ENCODE assay signal across 8 mouse cellular contexts in the genomic region with DNA sequence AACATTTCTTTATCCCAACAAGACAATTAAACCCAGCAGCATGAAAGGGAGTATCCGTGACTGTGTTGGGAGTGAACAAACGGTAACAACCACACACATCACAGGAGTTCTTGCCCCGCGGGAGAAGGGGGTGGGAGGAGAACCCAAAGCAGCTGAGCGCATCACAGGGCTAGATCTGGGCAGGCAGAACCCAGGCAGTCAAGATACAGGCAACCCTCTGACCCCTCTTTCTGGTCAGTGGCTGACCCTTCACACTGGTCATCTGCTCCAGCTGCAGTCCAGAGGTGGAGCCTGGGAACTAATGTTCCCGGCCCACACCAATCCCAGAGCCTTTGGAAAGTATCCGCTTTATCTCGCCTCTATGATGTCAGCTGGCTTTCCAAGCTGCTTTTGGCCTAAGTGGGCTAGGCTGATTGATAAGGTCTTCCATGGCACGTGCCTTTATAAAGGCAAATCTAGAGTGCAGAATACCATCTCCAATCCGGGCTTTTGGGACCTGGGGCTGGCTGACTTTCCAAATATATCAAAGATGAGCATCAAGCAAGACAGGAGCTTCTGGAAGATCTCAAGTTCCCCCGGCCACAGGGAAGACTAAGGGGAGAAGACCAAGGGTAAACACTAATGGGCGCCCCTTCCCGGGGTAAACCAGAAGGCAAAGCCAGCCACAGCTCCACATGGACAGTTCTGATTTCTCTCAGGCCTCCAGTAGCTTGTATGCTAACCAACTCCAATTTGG. TPM values are rescaled to one million over a fixed set of nuclear protein-coding genes. Genes with fewer than 3 reads are reported as not detected.
DNase-seq lines count a peak whose midpoint lies in the region; ATAC-seq and TF ChIP-seq lines count a peak whose summit lies in the region.

No protein-coding gene starts in this region.

- H3K36me3 ChIP-seq in thymus, adult 2 months (ENCODE audit: control insufficient read depth, insufficient read depth, low read length): no peaks in the 10 kb centered on the region
- H3K36me3 ChIP-seq in liver, embryonic 12.5 days: no peaks in the 10 kb centered on the region
- no peaks in the 10 kb centered on the region for H3K36me3 ChIP-seq in stomach, postnatal 0 days (ENCODE audit: control insufficient read depth, insufficient read depth, low read length)

- TF ChIP-seq EP300 in stomach, postnatal 0 days (optimal IDR thresholded peaks at IDR 0.05): no peak

- DNase-seq in adrenal gland, postnatal 14 days: peak; percentile 7
- DNase-seq in adrenal gland, adult 8-10 months: no peak
- DNase-seq in thymus, adult 2 months: no peak
- no peak for DNase-seq in thymus, postnatal 36 days
- no peak for DNase-seq in stomach, postnatal 0 days (ENCODE audit: low spot score)
- DNase-seq in cerebellum, postnatal 10 days: no peak

- peak overlapping the region; percentile 89 for H3K4me2 ChIP-seq in liver, embryonic 12.5 days
- peak overlapping the region; percentile 93 for H3K4me2 ChIP-seq in stomach, postnatal 0 days (replicated peaks; ENCODE audit: low read depth)

- WGBS in thymus, adult 2 months: 51% methylated on average over 13 of the region's 13 CpGs
- 45% methylated on average over 13 of the region's 13 CpGs for WGBS in liver, embryonic 12.5 days (ENCODE audit: insufficient replicate concordance)
- 46% methylated on average over 13 of the region's 13 CpGs for WGBS in stomach, postnatal 0 days

- no peak for TF ChIP-seq POLR2A in thymus, adult 2 months (IDR thresholded peaks at IDR 0.05; ENCODE audit: control insufficient read depth, extremely low read depth, insufficient read depth, low read length, poor library complexity)

- H3K4me1 ChIP-seq in thymus, adult 2 months (replicated peaks; ENCODE audit: control insufficient read depth, insufficient read depth, low read length): peaks cover 31% of the 10 kb centered on the region
- H3K4me1 ChIP-seq in liver, embryonic 12.5 days: peaks cover 62% of the 10 kb centered on the region
- no peaks in the 10 kb centered on the region; the same call in 1 of the 2 replicates for H3K4me1 ChIP-seq in stomach, postnatal 0 days (replicated peaks; ENCODE audit: control insufficient read depth, insufficient read depth)

- H3K27ac ChIP-seq in thymus, adult 2 months (ENCODE audit: control insufficient read depth, insufficient read depth, low read length): no peak overlapping the region
- 0 out of 2 replicates have a peak overlapping the region, but pooled peaks have one; percentile 10 for H3K27ac ChIP-seq in liver, embryonic 12.5 days
- no peak overlapping the region for H3K27ac ChIP-seq in stomach, postnatal 0 days (replicated peaks)

- H3K9ac ChIP-seq in liver, embryonic 12.5 days: peak overlapping the region; percentile 59; the same call in 1 of the 2 replicates
- H3K9ac ChIP-seq in stomach, postnatal 0 days (ENCODE audit: low read length): no peak overlapping the region

- H3K27me3 ChIP-seq in thymus, adult 2 months (ENCODE audit: control insufficient read depth, insufficient read depth, low read length): no peaks in the 10 kb centered on the region; the same call in 1 of the 2 replicates
- H3K27me3 ChIP-seq in liver, embryonic 12.5 days (replicated peaks): peaks cover 59% of the 10 kb centered on the region
- H3K27me3 ChIP-seq in stomach, postnatal 0 days (ENCODE audit: control insufficient read depth, insufficient read depth, low read length): peaks cover 3% of the 10 kb centered on the region; the same call in 1 of the 2 replicates

- no peaks in the 10 kb centered on the region for H3K9me3 ChIP-seq in liver, embryonic 12.5 days (replicated peaks)
- no peaks in the 10 kb centered on the region for H3K9me3 ChIP-seq in stomach, postnatal 0 days (ENCODE audit: control insufficient read depth, low read length)

- no peak for ATAC-seq in liver, embryonic 12.5 days
- ATAC-seq in stomach, postnatal 0 days (ENCODE audit: low FRiP score, low TSS enrichment): peak; percentile 36; the same call in 1 of the 2 replicates
- ATAC-seq in inflammation-experienced regulatory T-cells, adult 6 months: no peak

- H3K4me3 ChIP-seq in thymus, adult 2 months (ENCODE audit: control insufficient read depth, insufficient read depth, low read length): peak overlapping the region; percentile 50
- peak overlapping the region; percentile 62 for H3K4me3 ChIP-seq in liver, embryonic 12.5 days
- peak overlapping the region; percentile 48 for H3K4me3 ChIP-seq in stomach, postnatal 0 days (ENCODE audit: low read depth, low read length)

- TF ChIP-seq CTCF in thymus, adult 2 months (IDR thresholded peaks at IDR 0.05; ENCODE audit: borderline replicate concordance, control insufficient read depth, extremely low read depth, insufficient read depth, low read length, poor library complexity): no peak
- TF ChIP-seq CTCF in stomach, postnatal 0 days (IDR thresholded peaks at IDR 0.05; ENCODE audit: low read depth): no peak

RNA-seq across cellular contexts. Expression of a gene that starts 11.6 kb away (rescaled TPM):
- total RNA-seq in adrenal gland, postnatal 14 days (2021): 68.8 and 93.7 TPM in 2 replicates
- total RNA-seq in adrenal gland, adult 8-10 months (2022): 100 to 1,000 TPM in 3 of 4 experiments, 10 to 100 TPM in 1; 95.3 to 135 (median 115) TPM
- polyA plus RNA-seq in thymus, adult 2 months (2012; rRNA removed): 172 and 178 TPM in 2 replicates
- 55.5 and 55.9 TPM in 2 replicates for polyA plus RNA-seq in liver, embryonic 12.5 days (2016; fragmentation: Nextera tagmentation; extraction: Ambion mirVana)
- 32.9 and 33.0 TPM in 2 replicates for polyA plus RNA-seq in stomach, postnatal 0 days (2015; fragmentation: Nextera tagmentation; extraction: Ambion mirVana)
- 10 to 100 TPM; 11.0 to 25.6 (median 21.9) TPM for polyA plus RNA-seq in inflammation-experienced regulatory T-cells, adult 6 months (2017; shearing (Covaris generic))
